Mouse (Mus musculus): ENCODE data around the gene Brca1. TPM values are rescaled to one million over a fixed set of nuclear protein-coding genes. Genes with fewer than 3 reads are reported as not detected.

Gene Brca1
- 20.7 and 21.2 TPM in 2 replicates for total RNA-seq (2023)

GRCm38 (mm10) chr11:101551751-101552475 lies at the start of gene Brca1, which contains the start of gene Nbr1:
Gene Brca1 (minus strand): TSS chr11:101551955.
Gene Nbr1 (plus strand): TSS chr11:101552149.

GRCm38 (mm10) chr11:101599156-101599555 lies 47.4 kb upstream of the Brca1 start, which contains the start of gene Gm11634:
Gene Gm11634 (minus strand): TSS chr11:101599256.

GRCm38 (mm10) chr11:101582054-101583035 lies 30.6 kb upstream of the Brca1 start, which contains the start of gene Tmem106a:
Gene Tmem106a (plus strand): TSS chr11:101582242.

GRCm38 (mm10) chr11:101465869-101466551 lies 85.7 kb downstream of the Brca1 start, which contains the start of gene Vat1:
Gene Vat1 (minus strand): TSS chr11:101466230.

GRCm38 (mm10) chr11:101464211-101465100 lies 87.3 kb downstream of the Brca1 start, which contains the start of gene Rnd2:
Gene Rnd2 (plus strand): TSS chr11:101464999.

GRCm38 (mm10) chr11:101448274-101448746 lies 103.4 kb downstream of the Brca1 start, which contains the start of gene Ifi35:
Gene Ifi35 (plus strand): TSS chr11:101448407.

GRCm38 (mm10) chr11:101442127-101442693 lies 109.5 kb downstream of the Brca1 start, which contains the start of gene Rpl27:
Gene Rpl27 (plus strand): TSS chr11:101442298.

Other genes starting within 250 kb of the Brca1 start
- 150 and 240 TPM in 2 replicates for gene Becn1, start 249.7 kb downstream of the Brca1 start, total RNA-seq (2023)
- 59.9 and 64.2 TPM in 2 replicates for gene Psme3, start 235.7 kb downstream of the Brca1 start, total RNA-seq (2023)
- gene Aoc2, start 226.9 kb downstream of the Brca1 start, total RNA-seq (2023): 2.7 and 4.6 TPM in 2 replicates
- not detected in 2 replicates for gene Aoc3, start 221.3 kb downstream of the Brca1 start, total RNA-seq (2023)
- gene G6pc, start 184.4 kb downstream of the Brca1 start, total RNA-seq (2023): not detected in 2 replicates
- gene Aarsd1, start 134.3 kb downstream of the Brca1 start, total RNA-seq (2023): 12.1 and 12.4 TPM in 2 replicates
- gene Gm27029, start 127.2 kb downstream of the Brca1 start, total RNA-seq (2023): 0.43 TPM in 1 of 2 replicates, not detected in the other
- gene Rundc1, start 126.9 kb downstream of the Brca1 start, total RNA-seq (2023): 10.3 and 14.3 TPM in 2 replicates
- gene Ptges3l, start 126.6 kb downstream of the Brca1 start, total RNA-seq (2023): 0.60 and 0.98 TPM in 2 replicates
- gene Rpl27, start 109.7 kb downstream of the Brca1 start, total RNA-seq (2023): 37.3 and 45.6 TPM in 2 replicates
- gene Ifi35, start 103.5 kb downstream of the Brca1 start, total RNA-seq (2023): 23.6 and 24.5 TPM in 2 replicates
- gene Rnd2, start 87.0 kb downstream of the Brca1 start, total RNA-seq (2023): 0.32 and 0.66 TPM in 2 replicates
- gene Vat1, start 85.7 kb downstream of the Brca1 start, total RNA-seq (2023): 16.5 and 19.8 TPM in 2 replicates
- gene Nbr1, start 194 bp upstream of the Brca1 start, total RNA-seq (2023): 128 and 177 TPM in 2 replicates
- gene Tmem106a, start 30.3 kb upstream of the Brca1 start, total RNA-seq (2023): 8.5 and 12.0 TPM in 2 replicates
- not detected in 2 replicates for gene Gm11634, start 47.3 kb upstream of the Brca1 start, total RNA-seq (2023)
- gene Rdm1, start 75.2 kb upstream of the Brca1 start, total RNA-seq (2023): 10.8 and 12.2 TPM in 2 replicates
- gene Arl4d, start 113.6 kb upstream of the Brca1 start, total RNA-seq (2023): 1.3 and 2.7 TPM in 2 replicates
- gene Dhx8, start 181.0 kb upstream of the Brca1 start, total RNA-seq (2023): 54.4 and 67.3 TPM in 2 replicates
- gene Etv4, start 233.4 kb upstream of the Brca1 start, total RNA-seq (2023): not detected in 2 replicates

Data from neutrophil, adult 65 days (primary cell).